Mouse (Mus musculus): ENCODE measurements around the gene Grifin.

DNA sequence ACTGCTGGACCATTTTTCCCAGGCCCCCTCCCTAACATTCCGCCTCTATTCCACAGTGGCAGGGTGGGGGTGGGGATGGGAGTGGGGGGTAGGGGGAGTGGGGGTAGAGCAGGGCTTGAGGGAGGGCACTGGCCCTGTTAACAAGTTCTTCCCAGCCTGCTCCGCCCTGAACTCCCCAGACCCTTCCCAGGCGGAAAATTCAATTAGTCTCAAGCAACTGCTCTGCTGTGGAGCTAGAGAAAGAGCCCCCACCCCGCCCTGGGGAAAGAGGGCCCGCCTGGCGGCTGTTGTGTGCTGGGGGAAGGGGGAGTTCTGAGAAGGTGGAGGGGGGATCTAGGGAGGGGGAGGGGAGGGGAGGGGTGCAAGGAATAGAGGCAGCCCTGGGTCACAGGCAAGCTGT is 14.9 kb upstream of the Grifin start:
- no peak for TF ChIP-seq CTCF (conservative IDR thresholded peaks at IDR 0.05; ENCODE audit: low read length)
- TF ChIP-seq POU5F1 (IDR thresholded peaks at IDR 0.05; ENCODE audit: borderline replicate concordance, low read length) = no peak
